Mouse (Mus musculus): ENCODE results near the gene Dlg2.

- TF ChIP-seq CTCF (IDR thresholded peaks at IDR 0.05; ENCODE audit: control insufficient read depth, insufficient read depth, insufficient read length) (no peak), MAX (IDR thresholded peaks at IDR 0.05) (no peak), FOSL1 (IDR thresholded peaks at IDR 0.05; ENCODE audit: insufficient read depth, low read length, poor library complexity, severe bottlenecking) (no peak), USF1 (IDR thresholded peaks at IDR 0.05; ENCODE audit: low read depth) (no peak), MYOG (IDR thresholded peaks at IDR 0.05; ENCODE audit: control insufficient read depth, extremely low read depth, insufficient read length) (no peak), CEBPB (IDR thresholded peaks at IDR 0.05; ENCODE audit: low read depth) (no peak)
Measured at GRCm38 (mm10) chr7:90512293-90512692, 35.8 kb downstream of the Dlg2 start.

Data from C2C12 (cell line).